Mouse (Mus musculus): ENCODE data around the gene Rapgef2.
"Not testable (repeated sequence)": the region's sequence is repeated elsewhere in the genome, so short reads cannot be mapped to it uniquely, and the experiment has no call there.

Gene Rapgef2

DNA sequence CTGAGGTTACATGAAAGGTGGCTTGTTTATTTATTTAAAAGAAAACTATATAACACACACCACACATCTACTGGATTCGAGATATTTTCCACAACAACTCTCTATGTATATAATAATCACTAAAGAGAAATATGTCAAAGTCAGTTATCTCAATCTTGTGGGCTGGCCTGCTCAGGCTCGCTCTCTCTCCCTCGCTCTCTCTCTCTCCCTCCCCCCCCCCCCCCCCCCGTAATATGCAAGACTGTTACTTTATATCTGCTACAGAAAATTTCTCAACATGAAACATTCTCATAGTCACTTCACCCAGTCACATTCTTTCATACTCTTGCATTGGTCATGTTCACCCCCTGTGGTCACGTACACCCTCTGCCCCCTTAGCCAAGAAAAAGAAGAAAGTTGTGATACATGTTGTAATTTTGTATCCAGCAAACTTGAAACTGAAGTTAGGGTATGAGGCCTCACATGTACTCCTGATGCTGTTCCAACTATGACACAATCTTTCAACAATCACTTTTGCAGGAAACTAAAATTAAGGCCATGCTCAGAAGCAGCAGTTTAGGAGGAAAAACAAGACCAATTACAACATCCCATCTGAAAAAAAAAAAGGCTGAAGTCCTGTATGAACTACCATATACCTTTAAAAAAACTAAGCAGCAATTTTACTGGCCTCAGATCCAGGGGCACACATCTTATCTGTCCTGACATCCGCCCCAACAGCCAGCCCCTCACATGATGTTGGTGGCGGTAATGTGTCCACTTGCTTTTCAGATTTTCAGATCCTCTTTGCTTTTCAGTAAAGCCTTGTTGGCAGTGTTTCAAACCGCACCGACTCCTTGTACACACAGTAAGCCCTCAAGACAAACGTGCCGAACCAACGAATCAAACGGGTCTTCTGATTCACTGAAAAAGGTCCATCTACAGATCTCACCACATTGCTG is 52.6 kb downstream of the Rapgef2 start:
- no peak for DNase-seq (ENCODE audit: low spot score)

DNA sequence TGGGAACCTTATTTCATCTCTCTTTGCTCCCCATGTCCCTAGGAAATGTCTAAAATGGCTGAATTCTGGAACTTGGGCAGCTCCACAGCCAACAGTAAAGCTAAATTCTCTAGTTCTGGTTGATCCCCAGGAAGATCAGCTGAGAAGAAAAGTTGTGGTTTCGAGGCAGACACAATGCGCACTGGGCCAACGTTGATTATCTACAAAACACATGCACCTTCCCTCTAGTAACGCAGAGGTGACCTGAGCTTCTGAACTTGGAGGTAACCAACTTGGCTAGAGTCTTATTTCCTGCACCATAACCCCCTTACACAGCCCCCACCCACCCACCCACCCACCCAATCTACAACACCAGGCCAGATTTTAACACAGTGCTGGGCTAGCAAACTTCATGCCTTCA is 55.6 kb downstream of the Rapgef2 start:
- no peak for DNase-seq (ENCODE audit: low spot score)

DNA sequence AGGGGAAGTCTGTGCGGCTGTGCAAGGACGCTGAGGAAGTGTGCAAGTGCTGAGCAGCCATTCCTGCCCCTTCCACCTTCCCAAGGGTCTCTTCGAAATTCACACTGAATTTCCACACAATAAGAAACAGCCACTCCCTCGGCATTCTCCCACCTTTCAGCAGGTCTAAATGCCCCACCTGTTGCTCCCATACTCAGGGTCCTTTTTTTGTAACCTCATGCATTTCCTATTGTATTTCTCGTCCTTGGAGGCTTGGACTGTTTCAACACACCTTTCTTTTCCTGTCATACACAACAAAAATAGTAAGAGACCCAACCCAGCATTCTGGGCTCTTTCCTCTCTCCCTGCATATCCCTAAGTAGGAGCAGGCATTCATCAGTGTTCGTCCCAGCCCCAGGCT is 56.8 kb downstream of the Rapgef2 start:
- no peak for DNase-seq (ENCODE audit: low spot score)

DNA sequence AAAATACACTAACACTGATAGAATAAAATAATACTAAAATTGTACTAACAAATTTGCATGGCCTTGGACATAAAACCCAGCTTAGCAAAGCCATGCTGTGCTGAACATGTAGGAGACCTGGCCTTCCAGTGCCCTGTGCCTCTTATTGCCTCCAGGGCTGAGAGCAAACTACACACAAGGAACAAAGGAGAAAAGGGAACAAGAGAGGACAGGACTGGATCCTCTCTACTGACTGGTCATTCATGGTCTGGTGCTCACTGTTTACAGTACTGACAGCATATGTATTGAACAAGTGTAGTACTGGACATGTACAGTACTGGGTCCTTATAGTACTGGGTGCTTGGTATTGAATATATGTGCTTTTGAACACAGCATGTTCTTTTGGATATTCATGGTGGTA is 58.0 kb downstream of the Rapgef2 start:
- DNase-seq (ENCODE audit: low spot score) = no peak

DNA sequence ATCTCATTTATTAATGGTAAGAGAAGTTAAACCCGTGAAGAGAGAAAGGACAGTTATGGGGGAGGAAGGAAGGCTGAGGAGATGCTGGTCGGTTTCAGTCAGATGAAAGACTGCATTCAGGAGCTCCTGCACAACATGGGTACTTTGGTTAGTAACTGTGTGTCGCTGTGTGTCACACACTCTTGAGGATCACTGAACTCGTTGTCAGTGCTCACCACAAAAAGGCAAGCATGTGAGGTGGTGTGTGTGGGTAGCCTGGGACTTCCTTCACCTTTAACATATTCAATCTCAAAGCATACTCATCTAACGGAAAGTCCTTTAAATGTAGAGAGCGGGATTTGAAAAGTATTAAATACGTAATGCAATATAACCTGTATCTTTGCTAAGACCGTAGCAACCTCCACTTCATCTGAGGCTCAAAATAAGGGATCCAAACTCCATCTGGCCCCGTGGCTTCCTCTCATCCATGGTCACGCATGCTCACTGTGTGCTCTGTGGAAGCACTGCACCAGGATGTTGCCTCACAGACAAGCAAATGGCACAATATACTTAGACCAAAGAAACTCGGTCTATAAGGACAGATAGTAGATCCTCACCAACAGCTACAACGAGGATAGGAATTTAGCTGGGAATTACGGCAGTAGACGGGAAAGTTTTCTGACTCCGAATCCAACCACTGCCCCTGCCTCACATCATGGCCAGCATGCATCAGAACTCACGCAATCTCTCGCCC is 58.8 kb downstream of the Rapgef2 start:
- no peak for DNase-seq (ENCODE audit: low spot score)

DNA sequence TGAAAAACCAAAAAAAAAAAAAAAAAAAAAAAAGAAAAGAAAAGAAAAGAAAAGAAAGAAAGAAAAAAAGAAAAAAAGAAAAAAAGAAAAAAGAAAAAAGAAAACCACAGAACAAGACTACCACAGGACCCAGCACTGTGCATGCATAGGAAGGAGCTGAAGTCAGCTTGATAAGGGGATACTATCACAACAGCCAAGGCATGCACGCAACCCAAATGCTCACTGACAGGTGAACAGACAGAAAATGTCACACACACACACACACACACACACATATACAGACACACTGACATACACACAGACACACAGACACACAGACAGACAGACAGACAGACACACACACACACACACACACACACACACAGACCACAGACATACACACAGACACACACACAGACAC is 59.5 kb downstream of the Rapgef2 start:
- DNase-seq (ENCODE audit: low spot score) = not testable (repeated sequence)

DNA sequence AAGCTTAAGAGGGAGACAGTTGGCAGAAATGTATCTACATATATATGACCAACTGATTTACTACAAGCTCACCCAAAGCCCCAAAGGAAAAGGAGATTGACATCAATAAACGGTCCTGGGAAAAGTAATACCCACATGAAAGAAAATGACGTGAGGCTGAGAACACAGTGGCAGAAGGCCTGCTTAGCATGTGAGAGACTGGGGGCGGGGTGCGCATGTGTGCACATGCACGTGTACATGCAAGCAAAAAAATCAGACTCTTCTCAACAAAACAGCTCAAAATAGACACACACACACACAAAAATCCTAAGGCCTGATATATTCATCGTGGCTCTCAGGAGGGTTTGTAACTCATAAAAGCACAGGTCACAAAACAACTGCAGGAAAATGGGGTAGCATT is 60.4 kb downstream of the Rapgef2 start:
- no peak for DNase-seq (ENCODE audit: low spot score)

DNA sequence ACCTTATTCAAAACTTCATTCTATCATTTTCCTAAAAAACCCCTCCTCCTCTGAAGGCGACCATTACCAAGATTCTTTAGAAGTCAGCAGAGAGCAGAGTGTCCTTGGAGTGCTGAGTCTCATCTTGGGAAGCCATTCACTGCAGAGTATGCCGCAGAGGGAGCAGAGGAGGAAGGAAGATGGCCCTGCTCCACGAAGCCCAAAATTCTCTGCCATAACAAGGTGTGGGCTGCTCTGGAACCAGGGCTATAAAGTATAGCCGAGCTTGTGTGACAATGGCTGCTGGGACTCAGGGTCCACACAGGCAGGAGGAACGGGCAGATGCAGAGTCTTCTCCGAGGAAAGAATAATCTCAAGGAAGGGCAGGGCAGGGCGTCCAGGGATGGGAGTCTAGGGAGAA is 62.0 kb downstream of the Rapgef2 start:
- DNase-seq (ENCODE audit: low spot score) = no peak

DNA sequence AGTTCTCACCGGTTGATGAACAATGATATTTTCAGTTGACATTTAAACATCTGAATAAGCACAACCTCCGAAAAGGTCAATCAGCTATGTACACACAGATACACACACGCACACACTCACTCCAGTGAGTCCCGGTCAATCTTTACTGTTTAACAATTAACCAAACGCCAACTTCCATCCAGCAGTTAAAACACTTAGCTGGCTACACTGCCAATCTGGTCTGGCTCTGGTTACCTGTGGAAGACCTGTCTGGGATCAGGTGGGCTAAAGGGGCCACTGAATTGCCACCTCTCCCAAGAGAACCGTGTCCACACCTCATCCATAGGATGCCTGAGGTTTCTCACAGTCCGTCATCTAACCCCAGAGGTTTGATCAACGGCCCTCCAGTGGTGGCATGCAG is 63.0 kb downstream of the Rapgef2 start:
- DNase-seq (ENCODE audit: low spot score) = no peak

DNA sequence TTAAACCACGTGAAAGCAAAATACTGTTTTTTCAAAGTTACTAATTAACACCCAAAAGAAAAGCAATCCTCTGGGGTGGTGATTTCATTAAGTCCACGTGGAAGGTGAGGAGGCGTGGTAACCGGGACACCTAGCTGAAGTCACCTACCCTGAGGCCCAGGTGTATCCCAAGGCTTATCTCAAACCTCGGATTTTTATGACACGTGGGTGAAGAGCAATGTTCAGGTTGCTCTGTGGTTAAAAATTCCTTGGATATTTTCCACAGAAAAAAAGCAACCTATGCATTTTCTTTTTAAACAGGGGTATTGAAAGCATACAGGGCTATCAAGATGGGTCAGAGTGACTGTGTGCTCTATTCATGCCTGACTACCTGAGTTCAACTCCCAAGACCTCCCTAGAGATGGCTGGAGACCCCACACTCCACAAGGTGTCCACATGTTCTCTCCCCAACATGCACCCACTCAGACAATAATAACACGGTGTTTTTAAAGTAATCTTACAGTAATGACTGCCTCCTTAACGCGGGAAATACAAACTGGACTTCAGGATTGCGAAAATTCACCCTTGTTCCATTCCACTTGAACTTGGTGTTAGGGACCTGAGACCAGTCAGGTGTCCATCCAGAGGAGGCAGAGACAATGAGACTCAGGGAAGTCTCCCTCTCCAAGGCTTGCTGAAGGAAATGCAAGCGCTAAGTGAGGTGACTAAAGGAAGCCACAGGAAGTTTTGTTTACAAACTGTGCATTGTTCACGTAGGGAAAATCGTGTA is 63.9 kb downstream of the Rapgef2 start:
- no peak for DNase-seq (ENCODE audit: low spot score)

DNA sequence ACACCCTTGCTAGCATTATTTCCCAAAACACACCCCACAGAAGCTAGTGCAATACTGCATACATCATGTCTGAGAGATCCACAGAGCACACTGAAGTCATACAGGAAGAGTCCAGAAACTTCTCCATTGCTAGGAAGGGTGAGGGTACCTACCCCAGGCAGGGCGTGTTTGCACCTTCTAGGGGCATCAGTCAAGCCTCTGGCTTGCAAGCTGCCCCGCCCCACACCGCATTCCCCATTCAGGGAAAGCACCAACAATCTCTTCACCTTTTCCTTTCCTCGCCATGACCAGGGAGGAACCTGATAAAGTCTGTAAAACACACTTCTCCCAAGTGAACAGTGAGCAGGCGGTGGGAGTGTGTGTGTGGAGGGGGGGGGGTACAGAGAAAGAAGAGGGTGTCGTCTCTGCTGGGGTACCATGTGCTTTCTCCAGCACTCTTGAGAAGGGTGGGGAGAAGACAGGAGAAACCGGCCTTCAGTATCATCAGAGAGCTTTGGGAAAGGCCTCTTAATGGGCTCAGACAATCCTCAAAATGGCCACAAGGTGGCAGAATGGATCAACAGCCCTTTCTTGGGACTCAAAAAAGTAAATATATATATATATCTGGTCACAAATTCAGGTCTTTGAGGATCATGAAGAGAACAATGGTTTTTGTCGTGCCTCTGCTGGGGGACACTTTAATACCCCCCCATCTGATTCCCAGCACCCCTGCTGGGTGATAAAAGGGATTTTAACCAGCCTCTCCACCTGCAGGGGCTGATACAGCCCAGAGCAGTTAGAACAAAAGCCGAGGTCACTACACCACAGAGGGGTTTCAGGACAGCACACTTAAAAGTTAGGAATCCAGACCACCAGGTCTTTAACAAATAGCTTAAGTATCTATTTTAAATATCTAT is 64.8 kb downstream of the Rapgef2 start:
- peak; percentile 83 for DNase-seq (ENCODE audit: low spot score)

DNA sequence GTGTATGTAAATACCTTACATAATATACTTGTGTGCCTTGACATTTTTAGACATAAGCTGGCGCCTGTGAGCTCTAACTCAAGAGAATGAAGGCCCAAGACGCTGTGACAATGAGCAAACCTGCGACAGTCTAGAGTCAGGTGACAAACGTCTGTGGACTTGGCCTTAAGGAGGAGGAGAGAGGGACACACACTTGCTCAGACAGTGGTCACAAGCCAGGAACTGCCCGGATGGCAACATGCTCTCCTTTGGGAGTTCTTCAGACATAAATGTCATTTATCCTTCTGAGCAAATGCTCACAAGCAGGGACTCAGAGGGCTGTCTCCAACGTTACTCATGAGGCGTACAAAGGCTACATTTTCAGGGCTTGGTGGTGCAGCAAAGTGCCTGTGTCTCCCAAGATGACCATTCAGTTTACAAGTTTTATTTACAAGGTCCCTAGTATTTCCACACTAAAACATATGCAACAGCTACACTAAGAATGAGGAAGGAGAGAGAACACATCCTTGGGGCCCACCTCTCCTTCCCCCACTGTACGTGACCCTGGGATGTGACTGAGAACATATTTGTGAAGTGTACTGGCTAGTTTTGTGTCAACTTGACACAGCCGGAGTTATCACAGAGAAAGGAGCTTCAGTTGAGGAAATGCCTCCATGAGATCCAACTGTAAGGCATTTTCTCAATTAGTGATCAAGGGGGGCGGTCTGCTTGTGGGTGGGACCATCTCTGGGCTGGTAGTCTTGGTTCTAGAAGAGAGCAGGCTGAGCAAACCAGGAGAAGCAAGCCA is 67.0 kb downstream of the Rapgef2 start:
- DNase-seq (ENCODE audit: low spot score) = no peak

DNA sequence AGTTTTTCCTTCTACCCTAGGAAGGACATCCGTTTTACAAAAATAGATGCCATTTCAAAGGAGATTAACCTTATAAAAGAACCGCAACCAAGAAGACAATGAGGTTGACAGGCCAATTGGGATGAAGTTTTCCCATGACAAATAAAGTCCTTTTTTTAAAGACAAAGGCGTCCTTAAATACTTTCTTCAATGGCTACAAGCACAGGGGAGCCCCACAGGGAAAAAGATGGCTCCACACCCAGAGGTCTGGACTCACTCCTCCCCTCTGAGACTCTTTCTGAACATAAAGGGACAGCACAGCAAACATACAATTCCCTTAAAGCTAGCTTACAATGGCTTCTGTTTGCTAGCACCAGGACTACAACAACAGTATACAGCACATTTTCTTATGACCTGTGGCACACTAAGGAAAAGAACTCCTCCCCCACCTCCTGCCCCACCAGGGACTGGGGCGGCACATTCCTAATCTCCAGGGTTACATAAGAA is 67.7 kb downstream of the Rapgef2 start:
- DNase-seq (ENCODE audit: low spot score) = no peak

DNA sequence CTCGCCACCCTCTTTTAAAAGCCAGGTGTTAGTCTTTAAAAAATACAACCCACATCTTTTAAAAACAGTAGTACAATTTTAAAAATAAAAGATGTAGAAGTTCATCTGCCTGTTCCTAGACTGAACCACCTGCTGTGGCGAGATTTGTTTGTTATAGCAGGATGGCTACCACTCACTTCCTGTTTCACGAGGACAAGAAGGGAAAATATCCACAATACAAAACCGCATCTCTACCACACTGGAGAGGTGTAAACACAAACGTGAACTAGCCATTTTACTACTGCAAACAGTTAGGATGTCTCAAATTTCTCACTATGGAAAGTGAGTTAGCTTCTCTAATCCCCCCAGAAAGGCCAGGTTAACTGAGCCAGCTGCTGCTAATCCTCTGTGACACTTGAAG is 76.1 kb downstream of the Rapgef2 start:
- DNase-seq (ENCODE audit: low spot score) = no peak

DNA sequence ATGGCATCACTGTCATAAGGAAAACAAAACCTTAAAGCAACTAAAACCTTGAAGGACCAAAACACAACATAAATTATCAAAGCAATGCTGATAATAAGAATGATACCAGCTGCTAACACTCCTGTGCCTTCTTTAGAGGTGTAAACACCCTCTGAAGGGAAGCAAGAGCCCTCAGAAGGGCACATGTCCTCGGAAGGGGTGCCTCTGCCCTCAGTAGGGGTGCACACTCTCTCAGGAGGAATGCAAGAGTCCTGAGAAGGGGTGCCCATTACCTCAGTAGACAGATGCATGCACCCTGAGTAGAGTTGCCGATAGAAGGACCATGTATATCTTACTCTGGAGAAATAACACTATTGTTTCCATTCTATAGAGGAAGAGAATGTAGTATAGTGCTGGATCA is 79.1 kb downstream of the Rapgef2 start:
- no peak for DNase-seq (ENCODE audit: low spot score)

DNA sequence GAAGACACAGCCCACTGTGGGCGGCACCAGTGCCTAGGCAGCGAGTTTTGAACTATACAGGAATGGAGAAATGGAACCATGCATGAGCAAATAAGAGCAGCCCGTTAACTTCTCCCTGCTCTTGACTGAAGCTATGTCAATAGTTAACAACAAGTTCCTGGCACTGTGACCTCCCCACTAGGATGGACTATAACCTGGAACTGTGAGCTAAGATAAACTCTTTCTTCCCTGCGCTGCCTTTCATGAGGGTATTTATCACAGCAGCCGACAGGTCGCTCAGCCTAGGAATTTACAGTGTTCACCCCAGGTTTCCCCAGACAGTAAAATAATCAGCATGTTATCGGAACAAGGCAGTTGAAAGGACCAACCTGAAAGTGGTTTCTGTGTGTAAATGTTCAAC is 79.8 kb downstream of the Rapgef2 start:
- DNase-seq (ENCODE audit: low spot score) = no peak

DNA sequence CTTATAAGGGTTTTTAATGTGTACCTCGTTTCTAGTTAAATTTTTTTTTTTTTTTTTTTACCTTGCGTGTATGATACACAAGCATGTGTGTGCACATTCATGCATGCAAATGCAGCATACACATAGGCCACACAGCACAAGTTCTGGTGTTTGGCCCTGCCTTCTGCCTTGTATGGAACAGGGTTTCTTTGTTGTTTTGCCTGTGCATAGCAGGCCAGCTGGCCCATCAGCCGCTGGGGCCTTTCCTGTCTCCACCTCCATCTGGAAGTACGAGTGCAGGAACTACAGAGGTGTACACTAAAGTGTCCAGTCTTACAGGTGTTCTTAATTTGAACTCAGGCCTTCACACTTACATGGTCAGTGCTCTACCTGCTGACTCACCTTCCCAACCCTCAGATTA is 80.3 kb downstream of the Rapgef2 start:
- no peak for DNase-seq (ENCODE audit: low spot score)

DNA sequence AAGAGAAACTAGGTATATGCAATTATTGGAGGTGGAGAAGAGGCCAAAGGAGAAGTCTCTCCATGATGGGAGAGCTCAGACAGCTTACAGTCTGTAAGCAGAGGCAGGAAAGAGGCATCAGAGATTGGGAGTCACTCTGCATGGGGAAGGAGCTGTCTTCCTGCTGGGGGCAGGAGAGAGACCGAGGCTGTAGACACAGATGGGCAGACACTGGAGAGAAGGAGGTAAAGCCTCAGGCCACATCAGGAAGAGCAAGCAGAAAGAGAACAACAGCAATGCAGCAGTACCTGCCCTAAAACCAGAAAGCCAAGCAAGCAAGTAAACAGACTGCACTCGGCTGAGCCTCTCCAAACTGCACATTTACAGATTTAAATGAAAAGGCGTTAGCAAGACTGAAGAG is 81.2 kb downstream of the Rapgef2 start:
- no peak for DNase-seq (ENCODE audit: low spot score)

DNA sequence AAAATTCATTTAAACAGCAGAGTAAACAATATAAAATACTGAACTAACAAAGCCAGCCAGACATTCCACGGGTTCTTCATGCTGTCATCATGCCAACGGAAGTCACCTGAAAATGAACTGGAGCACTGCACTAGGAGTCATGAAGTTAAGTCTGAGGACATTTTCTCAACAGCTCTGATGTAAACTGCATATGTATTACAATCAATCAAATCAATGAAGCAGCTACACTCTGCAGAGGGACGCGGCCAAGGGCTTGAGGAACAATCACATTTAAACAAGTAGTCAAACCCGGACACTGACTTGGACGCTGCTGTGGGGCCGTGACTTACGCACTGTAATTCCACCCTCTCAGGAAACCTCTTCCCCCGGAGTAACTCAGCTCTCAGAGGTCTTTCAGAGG is 82.1 kb downstream of the Rapgef2 start:
- no peak for DNase-seq (ENCODE audit: low spot score)

DNA sequence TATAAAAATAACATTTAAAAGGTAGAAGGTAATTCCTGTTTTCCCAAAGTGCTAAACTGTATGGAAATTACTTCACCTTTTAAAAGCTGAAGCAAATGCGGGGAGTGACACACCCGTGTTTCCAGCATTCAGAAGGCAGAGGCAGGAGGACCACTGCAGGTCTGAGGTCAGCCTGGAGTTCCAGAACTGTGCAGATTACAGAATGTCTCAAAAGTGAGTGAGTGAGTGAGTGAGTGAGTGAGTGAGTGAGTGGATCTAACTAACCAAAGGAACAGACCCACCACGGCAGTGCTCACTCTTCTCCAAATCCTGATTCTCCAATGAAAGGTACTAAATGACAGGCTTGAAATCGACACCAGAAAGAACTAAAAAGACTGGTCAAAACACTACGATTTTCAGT is 82.5 kb downstream of the Rapgef2 start:
- no peak for DNase-seq (ENCODE audit: low spot score)

DNA sequence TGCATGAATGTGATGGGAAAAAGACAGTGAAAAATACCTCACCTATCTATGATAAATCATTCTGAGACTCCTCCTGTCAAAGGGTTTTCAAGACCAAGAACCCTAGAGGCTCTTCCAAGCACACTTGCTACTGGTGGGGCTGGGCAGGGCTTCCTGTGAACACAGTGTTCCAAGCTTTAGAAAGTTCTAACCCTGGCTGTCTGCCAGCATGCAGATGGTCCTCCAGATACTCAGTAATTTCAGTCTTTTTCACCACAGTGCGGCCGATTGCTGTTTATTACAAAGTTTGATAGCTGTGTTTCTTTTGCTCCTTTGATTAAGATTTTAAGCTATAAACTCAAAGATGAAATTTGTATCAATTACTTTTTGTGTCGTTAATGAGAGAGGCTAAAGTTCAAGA is 83.1 kb downstream of the Rapgef2 start:
- peak; percentile 51 for DNase-seq (ENCODE audit: low spot score)

Data from MN1 (cell line).